Mouse (Mus musculus) liver, embryonic 14.5 days (tissue): ENCODE data around the gene Ssr1.

ENCODE experiments used
- CTCF ChIP-seq: IDR thresholded peaks from 2 replicates; pipeline ENCODE4 v1.5.1; 2016; ENCODE audit warnings: antibody characterized with exemption, low read depth, control low read depth
- EP300 ChIP-seq: IDR thresholded peaks from 2 replicates; pipeline ENCODE4 v1.6.1; 2016; ENCODE audit warnings: antibody characterized with exemption, low read depth

GRCm38 (mm10) chr13:38007972-38008371 is 14.0 kb upstream of the Ssr1 start:
- TF ChIP-seq CTCF (no peak), EP300 (no peak)
